Mouse (Mus musculus) kidney, adult 2 months (tissue): ENCODE results near the gene Rras.

Experiments used
- CTCF ChIP-seq: fragments of 200-500 bp; conservative IDR thresholded peaks from 2 replicates; pipeline ENCODE4 v1.5.1; 2011; ENCODE audit warnings: low read depth, mild to moderate bottlenecking, control low read depth, low read length, moderate library complexity, mixed read lengths; ENCODE audit not compliant: insufficient read depth, insufficient read length
- POLR2A ChIP-seq: fragments of 200-500 bp; IDR thresholded peaks from one replicate; pipeline ENCODE4 v1.6.1; 2011; ENCODE audit warnings: low read depth, low read length, control low read depth

DNA sequence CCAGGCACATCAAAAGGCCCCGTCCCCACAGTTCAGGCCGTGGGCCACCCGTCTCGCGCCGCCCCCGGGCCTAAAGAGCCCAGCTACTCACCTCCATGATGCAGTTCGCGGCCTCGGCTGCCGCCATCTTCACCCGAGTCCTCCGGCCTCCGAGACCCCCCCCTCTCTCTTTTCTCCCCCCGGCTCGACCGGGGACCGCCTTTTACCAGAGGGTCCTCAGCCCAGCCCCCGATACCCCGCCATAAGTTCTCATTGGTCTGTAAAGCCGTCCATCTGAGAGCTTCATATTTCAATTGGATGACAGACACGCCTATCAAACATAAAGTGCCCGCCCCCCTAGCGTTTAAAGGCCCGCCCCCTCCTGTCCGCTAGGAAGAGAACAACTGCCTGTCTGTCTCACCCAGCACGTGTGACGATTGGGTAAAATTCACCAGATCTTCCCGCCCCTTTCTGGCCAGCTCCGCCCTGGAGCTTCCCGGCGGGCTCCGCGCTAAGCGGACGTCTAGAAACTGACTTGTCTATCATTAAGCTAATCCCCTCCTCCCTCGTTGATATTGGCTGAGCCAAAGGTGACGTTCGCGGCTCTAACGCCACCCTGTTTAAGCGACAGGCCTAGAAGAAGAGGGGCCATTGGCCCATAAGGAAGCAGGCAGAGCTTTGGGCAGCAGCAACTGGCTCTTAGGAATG is 31.4 kb upstream of the Rras start, which contains the start of gene Prmt1:
- TF ChIP-seq CTCF (no peak), POLR2A (no peak)
